Mouse (Mus musculus): ENCODE measurements around the gene Zmiz1. TPM values are rescaled to one million over a fixed set of nuclear protein-coding genes. Genes with fewer than 3 reads are reported as not detected.
A peak's percentile ranks its signal among the peaks of the same experiment; 100 is the strongest.

Gene Zmiz1
- total RNA-seq, 2 experiments from 2014 or later, result 106 to 107 TPM

GRCm38 (mm10) chr14:25639120-25639758 is 180.3 kb downstream of the Zmiz1 start:
- no peak for DNase-seq (ENCODE audit: extremely low spot score in 1 of 2, low spot score in 2 of 2)
- intact Hi-C loops (cut with DNase I), result no loop called here
- Histone ChIP-seq H3K4me3 (no peak overlapping the region), H3K27ac (no peak overlapping the region)
- no peak for TF ChIP-seq CTCF (IDR thresholded peaks at IDR 0.05)

- DNase-seq (ENCODE audit: extremely low spot score in 1 of 2, low spot score in 2 of 2), result no peak
- H3K4me3 ChIP-seq, result no peak overlapping the region
- intact Hi-C loops (cut with DNase I), result no loop called here
- TF ChIP-seq CTCF (IDR thresholded peaks at IDR 0.05), result no peak
- H3K27ac ChIP-seq, result peak overlapping the region; percentile 0
These were observed 181.0 kb downstream of the Zmiz1 start for GRCm38 (mm10) chr14:25639979-25640378.

GRCm38 (mm10) chr14:25640421-25641056 is 181.6 kb downstream of the Zmiz1 start:
- H3K27ac ChIP-seq, result peak overlapping the region; percentile 0
- DNase-seq (ENCODE audit: extremely low spot score in 1 of 2, low spot score in 2 of 2), result peak in 1 of 2 experiments; percentile 49
- H3K4me3 ChIP-seq, result no peak overlapping the region
- intact Hi-C loops (cut with DNase I), result no loop called here
- TF ChIP-seq CTCF (IDR thresholded peaks at IDR 0.05), result no peak

GRCm38 (mm10) chr14:25641067-25641466 is 182.1 kb downstream of the Zmiz1 start:
- no peak overlapping the region for H3K4me3 ChIP-seq
- TF ChIP-seq CTCF (IDR thresholded peaks at IDR 0.05), result no peak
- intact Hi-C loops (cut with DNase I), result no loop called here
- H3K27ac ChIP-seq, result no peak overlapping the region
- no peak for DNase-seq (ENCODE audit: extremely low spot score in 1 of 2, low spot score in 2 of 2)

- intact Hi-C loops (cut with DNase I), result no loop called here
- no peak overlapping the region for H3K27ac ChIP-seq
These were observed 186.7 kb downstream of the Zmiz1 start for GRCm38 (mm10) chr14:25645717-25646116.

GRCm38 (mm10) chr14:25646161-25646621 is 187.2 kb downstream of the Zmiz1 start:
- no peak overlapping the region for H3K27ac ChIP-seq
- intact Hi-C loops (cut with DNase I), result no loop called here
- peak; percentile 61 to 65 for DNase-seq (ENCODE audit: extremely low spot score in 1 of 2, low spot score in 2 of 2)
- peak; percentile 96 for TF ChIP-seq CTCF (IDR thresholded peaks at IDR 0.05)
- no peak overlapping the region for H3K4me3 ChIP-seq

More at GRCm38 (mm10) chr14:25645717-25646116, 186.7 kb downstream of the Zmiz1 start:
- DNase-seq (ENCODE audit: extremely low spot score in 1 of 2, low spot score in 2 of 2), result no peak
- no peak overlapping the region for H3K4me3 ChIP-seq
- no peak for TF ChIP-seq CTCF (IDR thresholded peaks at IDR 0.05)

- DNase-seq (ENCODE audit: extremely low spot score in 1 of 2, low spot score in 2 of 2), result no peak
- intact Hi-C loops (cut with DNase I), result loop anchor here (10.0 kb wide), 1 partner anchor 876 kb away; no protein-coding TSS in a partner anchor
- H3K4me3 ChIP-seq, result no peak overlapping the region
- no peak overlapping the region for H3K27ac ChIP-seq
- no peak for TF ChIP-seq CTCF (IDR thresholded peaks at IDR 0.05)
These were observed 192.1 kb downstream of the Zmiz1 start for GRCm38 (mm10) chr14:25651131-25651530.

- no peak for DNase-seq (ENCODE audit: extremely low spot score in 1 of 2, low spot score in 2 of 2)
- no peak overlapping the region for H3K4me3 ChIP-seq
- H3K27ac ChIP-seq, result peak overlapping the region; percentile 90; the same call in 1 of the 2 replicates
- intact Hi-C loops (cut with DNase I), result loop anchor here (10.0 kb wide), 1 partner anchor 877 kb away; no protein-coding TSS in a partner anchor
- TF ChIP-seq CTCF (IDR thresholded peaks at IDR 0.05), result no peak
These were observed 192.9 kb downstream of the Zmiz1 start for GRCm38 (mm10) chr14:25651905-25652304.

GRCm38 (mm10) chr14:25654401-25655197 is 195.6 kb downstream of the Zmiz1 start:
- no peak overlapping the region for H3K4me3 ChIP-seq
- intact Hi-C loops (cut with DNase I), result loop anchor here (2.0 to 10.0 kb wide), 2 partner anchors 46 to 880 kb away; no protein-coding TSS in a partner anchor
- no peak for TF ChIP-seq CTCF (IDR thresholded peaks at IDR 0.05)
- H3K27ac ChIP-seq, result peak overlapping the region; percentile 90
- peak; percentile 51 to 73 for DNase-seq (ENCODE audit: extremely low spot score in 1 of 2, low spot score in 2 of 2)

- intact Hi-C loops (cut with DNase I), result no loop called here
- peak overlapping the region; percentile 30; the same call in 1 of the 2 replicates for H3K27ac ChIP-seq
- DNase-seq (ENCODE audit: extremely low spot score in 1 of 2, low spot score in 2 of 2), result peak in 1 of 2 experiments; percentile 35
- peak; percentile 44 for TF ChIP-seq CTCF (IDR thresholded peaks at IDR 0.05)
- no peak overlapping the region for H3K4me3 ChIP-seq
These were observed 201.7 kb downstream of the Zmiz1 start for GRCm38 (mm10) chr14:25660661-25661060.

- H3K27ac ChIP-seq, result peak overlapping the region; percentile 63
- intact Hi-C loops (cut with DNase I), result no loop called here
These were observed 202.4 kb downstream of the Zmiz1 start for GRCm38 (mm10) chr14:25661185-25661920.

More at GRCm38 (mm10) chr14:25661185-25661920, 202.4 kb downstream of the Zmiz1 start:
- TF ChIP-seq CTCF (IDR thresholded peaks at IDR 0.05), result no peak
- H3K4me3 ChIP-seq, result no peak overlapping the region
- DNase-seq (ENCODE audit: extremely low spot score in 1 of 2, low spot score in 2 of 2), result no peak

All from left cerebral cortex, adult 2 months (tissue).